Mouse (Mus musculus): Measurements from ENCODE around the gene Fbn1. TPM values are rescaled to one million over a fixed set of nuclear protein-coding genes. Genes with fewer than 3 reads are reported as not detected.
"Not testable (repeated sequence)": the region's sequence is repeated elsewhere in the genome, so short reads cannot be mapped to it uniquely, and the experiment has no call there.

Gene Fbn1
- polyA plus RNA-seq, 1 experiment: 0.99 TPM

- Histone ChIP-seq H3K4me3 (ENCODE audit: insufficient read depth, low read length) (no peak overlapping the region), H3K4me1 (ENCODE audit: control insufficient read depth, insufficient read depth, low read length) (no peaks in the 10 kb centered on the region), H3K27ac (ENCODE audit: insufficient read depth, low read depth, low read length) (no peak overlapping the region)
- TF ChIP-seq CTCF (IDR thresholded peaks at IDR 0.05; ENCODE audit: low read depth, low read length) (no peak), POLR2A (IDR thresholded peaks at IDR 0.05; ENCODE audit: borderline replicate concordance, low read depth, low read length) (no peak)
Measured at GRCm38 (mm10) chr2:125291101-125291500, 216.7 kb downstream of the Fbn1 start.

DNA sequence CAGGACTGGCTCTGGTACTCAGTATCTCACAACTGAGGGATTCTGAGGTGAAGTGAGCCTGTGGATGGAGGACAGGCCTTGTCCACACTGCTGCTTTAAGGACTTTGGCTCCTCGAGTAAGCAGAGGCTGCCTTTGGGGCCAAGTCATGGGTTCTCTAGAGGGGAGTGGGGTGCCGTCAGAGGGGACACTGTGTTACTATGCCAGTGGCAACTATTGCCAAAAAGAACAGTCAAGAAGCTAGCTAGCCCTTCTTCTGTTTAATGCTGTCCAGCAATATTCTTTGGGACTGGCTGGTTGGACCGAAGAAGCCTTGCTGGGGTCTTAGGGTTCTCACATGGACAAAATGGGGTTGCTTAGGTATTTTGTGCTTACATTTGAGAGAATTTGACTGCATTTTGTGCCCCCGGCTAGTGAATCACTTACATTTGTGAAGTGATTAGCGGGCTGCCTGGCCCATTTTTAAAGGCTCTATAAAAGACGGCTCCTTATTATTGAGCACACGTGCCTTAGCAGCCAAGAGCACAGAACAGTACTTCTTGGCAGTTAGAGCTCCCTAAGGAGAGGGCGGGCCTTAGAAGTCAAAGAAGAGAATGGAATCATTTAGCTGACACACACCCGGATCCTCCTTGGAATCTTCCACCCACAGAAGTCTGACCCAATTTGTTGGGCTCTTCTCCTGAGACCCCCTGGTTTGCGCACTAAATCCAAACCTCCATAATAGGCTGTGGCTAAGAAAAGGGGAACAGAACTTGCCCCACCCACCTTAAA, 217.4 kb downstream of the Fbn1 start:
- no peak overlapping the region for H3K4me3 ChIP-seq (ENCODE audit: insufficient read depth, low read length)
- TF ChIP-seq CTCF (IDR thresholded peaks at IDR 0.05; ENCODE audit: low read depth, low read length) (no peak), POLR2A (IDR thresholded peaks at IDR 0.05; ENCODE audit: borderline replicate concordance, low read depth, low read length) (no peak)
- H3K27ac ChIP-seq (ENCODE audit: insufficient read depth, low read depth, low read length): no peak overlapping the region
- H3K4me1 ChIP-seq (ENCODE audit: control insufficient read depth, insufficient read depth, low read length): no peaks in the 10 kb centered on the region

DNA sequence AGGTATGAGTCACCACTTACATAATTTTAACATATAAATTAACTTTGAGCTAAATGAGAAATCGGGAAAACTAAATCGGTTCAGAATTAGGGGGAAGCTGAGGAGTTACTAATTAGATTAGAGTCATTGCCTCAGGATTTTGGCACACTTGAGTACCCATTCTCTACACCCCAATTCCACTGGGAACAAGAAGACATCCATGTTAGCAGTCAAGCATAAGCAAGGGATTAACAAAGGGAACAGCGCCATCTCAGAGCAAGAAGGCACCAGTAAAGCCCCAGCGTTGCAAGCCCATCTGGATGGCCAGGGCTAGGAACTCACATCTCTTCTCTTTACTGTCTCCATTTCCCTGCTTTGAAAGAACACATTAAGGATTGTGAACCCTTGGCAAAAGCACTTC, 222.0 kb downstream of the Fbn1 start:
- Histone ChIP-seq H3K4me3 (ENCODE audit: insufficient read depth, low read length) (no peak overlapping the region), H3K4me1 (ENCODE audit: control insufficient read depth, insufficient read depth, low read length) (0 out of 2 replicates have a peak, but pooled peaks cover 3% of the 10 kb centered on the region), H3K27ac (ENCODE audit: insufficient read depth, low read depth, low read length) (no peak overlapping the region)
- TF ChIP-seq CTCF (IDR thresholded peaks at IDR 0.05; ENCODE audit: low read depth, low read length): no peak
- no peak for TF ChIP-seq POLR2A (IDR thresholded peaks at IDR 0.05; ENCODE audit: borderline replicate concordance, low read depth, low read length)

DNA sequence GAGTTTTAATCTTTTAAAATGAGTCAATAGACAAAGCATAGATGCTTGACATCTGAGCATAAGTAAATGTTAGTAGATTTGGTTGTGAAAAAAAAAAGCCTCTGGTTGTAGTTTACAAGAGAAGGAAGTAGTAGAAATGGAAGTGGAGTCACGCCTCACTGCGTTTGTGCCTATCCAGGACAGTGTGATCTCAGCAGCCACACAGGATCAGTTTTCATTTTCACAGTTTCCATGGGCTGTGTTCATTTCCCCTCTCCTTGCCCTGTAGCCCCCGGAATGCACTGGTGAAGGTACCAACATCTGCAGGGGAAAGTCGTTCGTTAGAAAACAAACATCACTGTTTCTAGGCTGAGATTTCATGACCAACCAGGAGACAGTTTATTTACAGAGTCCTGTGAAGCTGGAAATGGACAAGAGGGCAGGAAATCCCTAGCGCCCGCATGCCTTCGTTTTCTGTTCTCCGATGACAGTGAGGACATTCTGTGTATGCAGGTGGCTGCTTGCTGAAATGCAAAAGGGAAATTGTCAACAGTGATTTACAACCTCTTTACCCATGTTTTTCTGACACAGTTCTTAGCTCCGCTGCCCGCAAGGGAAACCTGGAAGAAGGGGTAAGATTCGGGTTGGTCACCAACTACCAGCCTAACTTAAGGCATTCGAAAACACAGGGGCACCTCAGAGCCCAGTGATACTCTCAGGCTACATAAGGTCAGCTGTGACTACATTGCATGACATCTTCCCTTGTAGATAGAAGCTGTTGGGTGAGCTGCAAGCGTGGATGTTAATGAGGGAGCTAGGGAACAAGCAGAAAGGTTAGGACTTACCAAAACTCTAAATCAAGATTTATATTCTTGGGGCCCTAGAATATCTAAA, 225.2 kb downstream of the Fbn1 start:
- peak overlapping the region; percentile 48 for H3K4me3 ChIP-seq (ENCODE audit: insufficient read depth, low read length)
- no peak for TF ChIP-seq POLR2A (IDR thresholded peaks at IDR 0.05; ENCODE audit: borderline replicate concordance, low read depth, low read length)
- TF ChIP-seq CTCF (IDR thresholded peaks at IDR 0.05; ENCODE audit: low read depth, low read length): no peak

GRCm38 (mm10) chr2:125279995-125280394, 227.8 kb downstream of the Fbn1 start:
- H3K4me3 ChIP-seq (ENCODE audit: insufficient read depth, low read length); H3K27ac ChIP-seq (ENCODE audit: insufficient read depth, low read depth, low read length); H3K4me1 ChIP-seq (ENCODE audit: control insufficient read depth, insufficient read depth, low read length): not testable (repeated sequence)

More for the DNA sequence above, 225.2 kb downstream of the Fbn1 start:
- Histone ChIP-seq H3K27ac (ENCODE audit: insufficient read depth, low read depth, low read length) (no peak overlapping the region), H3K4me1 (ENCODE audit: control insufficient read depth, insufficient read depth, low read length) (0 out of 2 replicates have a peak, but pooled peaks cover 3% of the 10 kb centered on the region)

DNA sequence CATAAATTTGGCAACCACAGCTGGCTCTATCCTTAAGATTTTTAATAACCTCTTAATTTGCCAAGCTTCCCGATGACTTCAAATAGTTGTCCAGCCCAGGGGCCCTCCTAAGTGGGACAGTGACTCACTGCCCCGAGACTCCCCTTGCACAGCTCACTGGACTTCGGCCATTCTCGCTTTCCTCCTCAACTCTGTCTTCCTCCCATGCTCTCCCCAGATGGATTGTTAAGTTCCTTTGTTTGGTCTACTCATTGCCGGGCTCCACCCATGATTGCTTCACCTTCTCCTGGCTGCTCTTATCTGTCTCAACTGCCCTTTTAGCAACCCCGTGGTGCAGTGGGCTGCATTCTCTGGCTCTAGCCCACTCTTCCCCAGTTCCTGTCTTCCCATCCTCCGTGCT, 229.3 kb downstream of the Fbn1 start:
- Histone ChIP-seq H3K4me1 (ENCODE audit: control insufficient read depth, insufficient read depth, low read length) (0 out of 2 replicates have a peak, but pooled peaks cover 3% of the 10 kb centered on the region), H3K4me3 (ENCODE audit: insufficient read depth, low read length) (no peak overlapping the region), H3K27ac (ENCODE audit: insufficient read depth, low read depth, low read length) (no peak overlapping the region)
- TF ChIP-seq CTCF (IDR thresholded peaks at IDR 0.05; ENCODE audit: low read depth, low read length) (no peak), POLR2A (IDR thresholded peaks at IDR 0.05; ENCODE audit: borderline replicate concordance, low read depth, low read length) (no peak)

DNA sequence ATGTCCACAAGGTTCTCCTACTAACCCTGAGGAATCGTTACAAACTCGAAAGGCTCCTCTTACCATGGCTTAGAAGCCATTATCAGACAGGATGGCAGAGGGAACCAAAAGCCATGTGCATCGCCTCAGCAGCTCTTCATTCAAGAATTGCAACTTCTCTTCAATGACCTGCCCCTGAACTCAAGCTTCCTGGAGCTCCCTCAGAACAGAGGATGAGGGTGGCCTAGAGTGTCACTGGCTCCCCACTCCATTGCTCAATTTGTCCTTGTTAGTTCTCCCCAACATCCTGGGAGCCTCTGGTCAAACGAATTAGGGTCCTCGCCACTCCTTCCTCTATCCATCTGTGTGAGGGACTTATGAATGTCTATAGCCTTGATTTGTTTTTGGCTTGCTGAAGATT, 231.1 kb downstream of the Fbn1 start:
- H3K27ac ChIP-seq (ENCODE audit: insufficient read depth, low read depth, low read length): no peak overlapping the region
- TF ChIP-seq POLR2A (IDR thresholded peaks at IDR 0.05; ENCODE audit: borderline replicate concordance, low read depth, low read length) (no peak), CTCF (IDR thresholded peaks at IDR 0.05; ENCODE audit: low read depth, low read length) (no peak)
- H3K4me3 ChIP-seq (ENCODE audit: insufficient read depth, low read length): no peak overlapping the region
- H3K4me1 ChIP-seq (ENCODE audit: control insufficient read depth, insufficient read depth, low read length): no peaks in the 10 kb centered on the region

DNA sequence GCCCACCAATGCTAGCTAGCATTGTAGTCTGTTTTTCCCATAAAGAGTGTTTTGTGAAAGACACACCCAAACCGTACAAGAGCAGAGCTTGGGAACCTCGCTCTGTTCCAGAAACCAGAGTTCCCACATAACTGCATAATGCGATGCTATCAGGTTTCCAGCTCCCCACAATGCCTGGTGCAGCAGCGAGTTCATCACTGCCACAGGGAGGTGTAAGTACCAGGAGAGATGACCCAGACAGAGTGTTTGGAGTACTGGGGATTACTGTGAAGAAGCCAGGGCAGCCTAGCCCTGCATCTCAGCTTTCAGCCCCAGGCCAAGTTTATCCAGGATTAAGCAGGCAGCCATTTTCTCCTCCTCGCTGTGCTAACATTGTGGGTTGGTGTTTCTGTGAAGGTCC, 232.2 kb downstream of the Fbn1 start:
- no peak for TF ChIP-seq CTCF (IDR thresholded peaks at IDR 0.05; ENCODE audit: low read depth, low read length)
- no peak for TF ChIP-seq POLR2A (IDR thresholded peaks at IDR 0.05; ENCODE audit: borderline replicate concordance, low read depth, low read length)
- Histone ChIP-seq H3K4me3 (ENCODE audit: insufficient read depth, low read length) (no peak overlapping the region), H3K4me1 (ENCODE audit: control insufficient read depth, insufficient read depth, low read length) (no peaks in the 10 kb centered on the region), H3K27ac (ENCODE audit: insufficient read depth, low read depth, low read length) (no peak overlapping the region)

- no peak overlapping the region for H3K27ac ChIP-seq (ENCODE audit: insufficient read depth, low read depth, low read length)
- H3K4me1 ChIP-seq (ENCODE audit: control insufficient read depth, insufficient read depth, low read length): no peaks in the 10 kb centered on the region
- TF ChIP-seq CTCF (IDR thresholded peaks at IDR 0.05; ENCODE audit: low read depth, low read length) (no peak), POLR2A (IDR thresholded peaks at IDR 0.05; ENCODE audit: borderline replicate concordance, low read depth, low read length) (no peak)
- H3K4me3 ChIP-seq (ENCODE audit: insufficient read depth, low read length): no peak overlapping the region
Measured at GRCm38 (mm10) chr2:125268876-125269275, 238.9 kb downstream of the Fbn1 start.

DNA sequence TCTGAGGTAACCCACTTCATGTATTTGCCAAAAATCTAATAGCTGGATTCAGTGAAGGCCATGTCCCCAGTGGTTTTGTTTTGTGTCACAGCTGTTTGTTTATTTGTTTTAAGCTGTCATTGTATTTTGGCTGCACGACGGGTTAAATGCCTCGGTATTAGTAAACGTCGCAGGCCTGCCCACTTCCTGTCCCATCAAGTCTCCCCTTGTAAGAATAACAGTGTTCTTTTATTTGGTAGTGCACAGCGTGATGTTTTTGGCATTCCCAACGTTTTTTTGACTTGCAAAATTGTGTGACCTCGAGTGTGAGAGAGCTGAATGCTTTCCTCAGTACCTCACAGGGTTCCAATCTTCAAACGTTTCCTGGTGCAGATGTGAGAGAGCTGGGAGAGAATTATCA, 244.0 kb downstream of the Fbn1 start:
- Histone ChIP-seq H3K4me1 (ENCODE audit: control insufficient read depth, insufficient read depth, low read length) (no peaks in the 10 kb centered on the region), H3K4me3 (ENCODE audit: insufficient read depth, low read length) (no peak overlapping the region), H3K27ac (ENCODE audit: insufficient read depth, low read depth, low read length) (no peak overlapping the region)
- no peak for TF ChIP-seq CTCF (IDR thresholded peaks at IDR 0.05; ENCODE audit: low read depth, low read length)
- no peak for TF ChIP-seq POLR2A (IDR thresholded peaks at IDR 0.05; ENCODE audit: borderline replicate concordance, low read depth, low read length)

Measured in bone marrow macrophage, adult 2 months (primary cell).